Mouse (Mus musculus): ENCODE results near the gene H13.

DNA sequence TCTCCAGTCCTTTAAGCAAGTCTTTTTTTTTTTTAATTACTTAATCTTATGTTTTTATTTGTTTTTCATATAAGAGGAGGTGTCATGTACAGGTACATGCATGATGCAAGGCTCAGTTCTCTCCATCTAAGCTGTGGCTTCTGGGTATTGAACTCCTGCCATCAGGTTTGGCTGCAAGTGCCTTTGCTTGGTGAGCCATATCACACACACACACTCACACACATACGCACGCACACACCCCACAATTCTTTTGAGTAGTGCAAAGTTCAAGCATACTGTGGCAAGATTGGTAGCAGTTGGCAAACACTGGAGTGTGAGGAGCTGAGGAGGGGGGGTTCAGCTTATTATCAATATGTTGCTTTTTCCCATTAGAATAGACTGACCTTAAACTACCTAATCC is 63.9 kb downstream of the H13 start:
- TF ChIP-seq CTCF (conservative IDR thresholded peaks at IDR 0.05; ENCODE audit: low read length) = no peak
- TF ChIP-seq POU5F1 (IDR thresholded peaks at IDR 0.05; ENCODE audit: borderline replicate concordance, low read length) = no peak
- TF ChIP-seq NANOG (IDR thresholded peaks at IDR 0.05; ENCODE audit: borderline replicate concordance, low read length) = no peak

Data from E14TG2a.4 (cell line).